In the genomic region with DNA sequence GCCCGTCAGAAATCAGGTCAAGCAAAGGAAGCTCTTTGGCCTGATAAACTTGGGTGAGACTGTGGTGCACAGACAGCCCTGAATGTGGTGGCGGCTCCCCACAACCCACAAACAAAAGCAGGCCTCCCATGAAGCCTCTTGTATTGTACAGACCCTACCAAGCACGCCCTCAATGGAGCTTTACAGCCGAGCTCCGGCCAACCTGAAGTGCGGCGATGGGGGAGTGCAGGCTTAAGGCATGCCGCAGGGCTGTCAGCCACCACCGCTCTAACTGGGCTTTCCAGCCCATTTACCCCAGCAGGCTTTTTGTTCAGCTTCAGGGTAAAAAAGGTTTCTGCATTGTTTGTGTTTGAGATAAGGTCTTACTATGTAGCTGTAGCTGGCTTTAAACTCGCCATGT, we compare ENCODE assay signal across 17 mouse cellular contexts. TPM values are rescaled to one million over a fixed set of nuclear protein-coding genes. Genes with fewer than 3 reads are reported as not detected.
DNase-seq lines count a peak whose midpoint lies in the region; ATAC-seq and TF ChIP-seq lines count a peak whose summit lies in the region.
"Had no signal": no experiment of that assay in that cellular context is flagged by ENCODE, and none has a peak within 500 bp of the region (broad histone marks: within the 10 kb centered on the region; RNA-seq: fewer than 3 reads in every experiment).

No protein-coding gene starts in this region.

- 0 out of 2 replicates have a peak, but pooled peaks cover 3% of the 10 kb centered on the region for H3K36me3 ChIP-seq in kidney, embryonic 16.5 days (ENCODE audit: insufficient read depth, low read length)
- peaks cover 56% of the 10 kb centered on the region for H3K36me3 ChIP-seq in midbrain, embryonic 13.5 days
- H3K36me3 ChIP-seq in midbrain, postnatal 0 days (ENCODE audit: insufficient read depth, low read length): peaks cover 15% of the 10 kb centered on the region
- peaks cover 35% of the 10 kb centered on the region for H3K36me3 ChIP-seq in midbrain, embryonic 14.5 days (ENCODE audit: control insufficient read depth, insufficient read depth, low read length)
- H3K36me3 ChIP-seq: intestine, embryonic 15.5 days had no signal

- H3K9ac ChIP-seq in kidney, embryonic 16.5 days (replicated peaks; ENCODE audit: low read length): no peak overlapping the region
- H3K9ac ChIP-seq in midbrain, embryonic 13.5 days (replicated peaks): no peak overlapping the region
- no peak overlapping the region for H3K9ac ChIP-seq in midbrain, postnatal 0 days (replicated peaks; ENCODE audit: low read length, poor library complexity, severe bottlenecking)
- H3K9ac ChIP-seq in midbrain, embryonic 14.5 days (replicated peaks; ENCODE audit: low read length): no peak overlapping the region
- H3K9ac ChIP-seq: hindbrain, embryonic 12.5 days; intestine, embryonic 15.5 days; liver, embryonic 12.5 days; midbrain, embryonic 12.5 days had no signal

- H3K4me3 ChIP-seq in kidney, embryonic 16.5 days (ENCODE audit: low read length): no peak overlapping the region
- no peak overlapping the region for H3K4me3 ChIP-seq in midbrain, embryonic 13.5 days (replicated peaks)
- no peak overlapping the region for H3K4me3 ChIP-seq in midbrain, postnatal 0 days (ENCODE audit: low read depth, low read length)
- H3K4me3 ChIP-seq in midbrain, embryonic 14.5 days (replicated peaks; ENCODE audit: low read depth, low read length): no peak overlapping the region
- H3K4me3 ChIP-seq: gastrocnemius, adult 2 months; hindbrain, embryonic 12.5 days; intestine, embryonic 15.5 days; left cerebral cortex, adult 2 months; liver, embryonic 12.5 days; midbrain, embryonic 12.5 days had no signal

- H3K4me1 ChIP-seq in kidney, embryonic 16.5 days (ENCODE audit: insufficient read depth, low read length): 0 out of 2 replicates have a peak, but pooled peaks cover 5% of the 10 kb centered on the region
- peaks cover 27% of the 10 kb centered on the region for H3K4me1 ChIP-seq in midbrain, embryonic 13.5 days (replicated peaks)
- no peaks in the 10 kb centered on the region for H3K4me1 ChIP-seq in midbrain, postnatal 0 days (ENCODE audit: insufficient read depth, low read length)
- H3K4me1 ChIP-seq in midbrain, embryonic 14.5 days (ENCODE audit: control insufficient read depth, insufficient read depth, low read length): peaks cover 5% of the 10 kb centered on the region; the same call in 1 of the 2 replicates
- H3K4me1 ChIP-seq: liver, embryonic 12.5 days had no signal

- no peaks in the 10 kb centered on the region for H3K9me3 ChIP-seq in kidney, embryonic 16.5 days (ENCODE audit: low read length)
- H3K9me3 ChIP-seq in midbrain, embryonic 13.5 days: no peaks in the 10 kb centered on the region
- H3K9me3 ChIP-seq in midbrain, postnatal 0 days (ENCODE audit: low read length): no peaks in the 10 kb centered on the region
- no peaks in the 10 kb centered on the region for H3K9me3 ChIP-seq in midbrain, embryonic 14.5 days (ENCODE audit: control insufficient read depth, low read length)
- H3K9me3 ChIP-seq: hindbrain, embryonic 12.5 days; intestine, embryonic 15.5 days; liver, embryonic 12.5 days; midbrain, embryonic 12.5 days had no signal

- no peak overlapping the region for H3K4me2 ChIP-seq in kidney, embryonic 16.5 days (replicated peaks; ENCODE audit: low read depth, low read length)
- H3K4me2 ChIP-seq in midbrain, embryonic 13.5 days (replicated peaks): no peak overlapping the region
- H3K4me2 ChIP-seq in midbrain, postnatal 0 days (ENCODE audit: low read depth, low read length, poor library complexity, severe bottlenecking): no peak overlapping the region
- H3K4me2 ChIP-seq in midbrain, embryonic 14.5 days (ENCODE audit: low read length): no peak overlapping the region
- H3K4me2 ChIP-seq: hindbrain, embryonic 12.5 days; intestine, embryonic 15.5 days; liver, embryonic 12.5 days; midbrain, embryonic 12.5 days had no signal

- DNase-seq in kidney, adult 9 months: no peak
- DNase-seq in midbrain, postnatal 0 days (ENCODE audit: low spot score): no peak
- DNase-seq in embryo, embryonic 11 days: peak; percentile 26
- peak; percentile 8 for DNase-seq in midbrain, embryonic 14.5 days
- no peak for DNase-seq in urinary bladder, adult 2 months (ENCODE audit: low spot score)
- DNase-seq in frontal cortex, postnatal 10 days (ENCODE audit: low spot score in 2 of 2): no peak
- DNase-seq: gastrocnemius, adult 2 months; right cerebral cortex, postnatal 25 days; thymus, postnatal 36 days had no signal

- no peaks in the 10 kb centered on the region for H3K27me3 ChIP-seq in kidney, embryonic 16.5 days (ENCODE audit: insufficient read depth, low read length)
- H3K27me3 ChIP-seq in midbrain, embryonic 13.5 days: no peaks in the 10 kb centered on the region
- no peaks in the 10 kb centered on the region for H3K27me3 ChIP-seq in midbrain, postnatal 0 days (ENCODE audit: insufficient read depth, low read length)
- no peaks in the 10 kb centered on the region for H3K27me3 ChIP-seq in midbrain, embryonic 14.5 days (ENCODE audit: control insufficient read depth, insufficient read depth, low read length)
- H3K27me3 ChIP-seq: hindbrain, embryonic 12.5 days; intestine, embryonic 15.5 days; liver, embryonic 12.5 days; midbrain, embryonic 12.5 days had no signal

- ATAC-seq in kidney, embryonic 16.5 days (ENCODE audit: low FRiP score, low TSS enrichment): 0 out of 2 replicates have a peak, but pooled peaks have one; percentile 11
- ATAC-seq in midbrain, embryonic 13.5 days: 0 out of 2 replicates have a peak, but pooled peaks have one; percentile 47
- ATAC-seq in midbrain, postnatal 0 days (ENCODE audit: low FRiP score): no peak
- ATAC-seq in midbrain, embryonic 14.5 days (ENCODE audit: low FRiP score, low TSS enrichment): no peak
- ATAC-seq: forebrain, embryonic 16.5 days; liver, embryonic 12.5 days had no signal

- TF ChIP-seq CTCF in midbrain, postnatal 0 days (IDR thresholded peaks at IDR 0.05): no peak

- H3K27ac ChIP-seq in kidney, embryonic 16.5 days (ENCODE audit: low read length): peak overlapping the region; percentile 22; the same call in 1 of the 2 replicates
- H3K27ac ChIP-seq in midbrain, embryonic 13.5 days: no peak overlapping the region
- H3K27ac ChIP-seq in midbrain, postnatal 0 days (ENCODE audit: low read depth, low read length): no peak overlapping the region
- H3K27ac ChIP-seq in midbrain, embryonic 14.5 days (replicated peaks; ENCODE audit: low read depth, low read length): no peak overlapping the region
- H3K27ac ChIP-seq: gastrocnemius, adult 2 months; hindbrain, embryonic 12.5 days; intestine, embryonic 15.5 days; left cerebral cortex, adult 2 months; liver, embryonic 12.5 days; midbrain, embryonic 12.5 days had no signal

- 66% methylated on average over 10 of the region's 10 CpGs for WGBS in kidney, embryonic 16.5 days
- 15% methylated on average over 10 of the region's 10 CpGs for WGBS in midbrain, embryonic 13.5 days
- 24% methylated on average over 10 of the region's 10 CpGs for WGBS in midbrain, postnatal 0 days
- 18% methylated on average over 10 of the region's 10 CpGs for WGBS in midbrain, embryonic 14.5 days

RNA-seq across cellular contexts. Expression of gene Mok, which starts 32.3 kb away (rescaled TPM):
- polyA plus RNA-seq in kidney, embryonic 16.5 days (2015; fragmentation: Nextera tagmentation; extraction: Ambion mirVana): 7.2 and 8.2 TPM in 2 replicates
- 12.1 and 12.2 TPM in 2 replicates for polyA plus RNA-seq in midbrain, embryonic 13.5 days (2015; fragmentation: Nextera tagmentation; extraction: Ambion mirVana)
- total RNA-seq in midbrain, postnatal 0 days (2014; rRNA removed): 10.7 and 23.7 TPM in 2 replicates
- 17.0 and 18.9 TPM in 2 replicates for polyA plus RNA-seq in midbrain, postnatal 0 days (2015; fragmentation: Nextera tagmentation; extraction: Ambion mirVana)
- polyA plus RNA-seq in midbrain, embryonic 14.5 days (2014; fragmentation: Nextera tagmentation; extraction: Ambion mirVana): 15.9 and 17.9 TPM in 2 replicates
- polyA plus RNA-seq in urinary bladder, adult 2 months (2012; rRNA removed): 1.1 and 1.2 TPM in 2 replicates

RNA-seq across cellular contexts. Expression of gene Zfp839, which starts 41.6 kb away (rescaled TPM):
- 6.4 and 7.1 TPM in 2 replicates for polyA plus RNA-seq in kidney, embryonic 16.5 days (2015; fragmentation: Nextera tagmentation; extraction: Ambion mirVana)
- 3.9 and 4.3 TPM in 2 replicates for polyA plus RNA-seq in midbrain, embryonic 13.5 days (2015; fragmentation: Nextera tagmentation; extraction: Ambion mirVana)
- 4.5 and 5.4 TPM in 2 replicates for total RNA-seq in midbrain, postnatal 0 days (2014; rRNA removed)
- 1.7 and 1.9 TPM in 2 replicates for polyA plus RNA-seq in midbrain, postnatal 0 days (2015; fragmentation: Nextera tagmentation; extraction: Ambion mirVana)
- polyA plus RNA-seq in midbrain, embryonic 14.5 days (2014; fragmentation: Nextera tagmentation; extraction: Ambion mirVana): 2.0 and 3.1 TPM in 2 replicates
- 8.5 and 10.1 TPM in 2 replicates for polyA plus RNA-seq in urinary bladder, adult 2 months (2012; rRNA removed)

Comparison
In these comparisons a context has a peak if more than half of its experiments do, and no peak if none do; other contexts are left out.
1. ATAC-seq: peak in kidney, embryonic 16.5 days (single experiment) and midbrain, embryonic 13.5 days (single experiment); none in midbrain, postnatal 0 days (single experiment) and midbrain, embryonic 14.5 days (single experiment).
2. DNase-seq: peak in embryo, embryonic 11 days (single experiment) and midbrain, embryonic 14.5 days (single experiment); none in kidney, adult 9 months (single experiment), midbrain, postnatal 0 days (single experiment), urinary bladder, adult 2 months (single experiment) and frontal cortex, postnatal 10 days (0 of 2).